Mouse (Mus musculus) heart, adult 11 months (tissue): ENCODE measurements around the gene Olfr1360.

Source experiments
- DNase-seq: peaks from one replicate; pipeline ENCODE4 v3.0.0; 2022

Olfr1360 gene

GRCm38 (mm10) chr13:21642418-21642817, 34.8 kb downstream of the Olfr1360 start, which contains the start of gene Olfr11:
Olfr11 (minus strand) TSS chr13:21642518.
- no peak for DNase-seq
